Mouse (Mus musculus) granulocyte monocyte progenitor cell, adult 5-6 weeks (primary cell): ENCODE results near the gene Ush1c. TPM values are rescaled to one million over a fixed set of nuclear protein-coding genes. Genes with fewer than 3 reads are reported as not detected.

Source experiments
- ATAC-seq: replicated peaks from 2 replicates; pipeline ENCODE4 v1.8.0; 2016; ENCODE audit warnings: mild to moderate bottlenecking, moderate TSS enrichment, inconsistent platforms; ENCODE audit not compliant: poor library complexity, severe bottlenecking
- total RNA-seq, 2 experiments: library from RNA; stranded (forward) in 1 of 2; stranded (reverse) in 1 of 2; fragments of 200-712, 200-1000 nt in 1 of 2; fragments of >200 nt in 1 of 2; fragmentation: Nextera tagmentation in 1 of 2; gene quantifications; 2 replicates each; pipeline ENCODE4 v1.2.3; 2014 to 2017

The Ush1c gene
- total RNA-seq, 2 experiments from 2014 or later = not detected

DNA sequence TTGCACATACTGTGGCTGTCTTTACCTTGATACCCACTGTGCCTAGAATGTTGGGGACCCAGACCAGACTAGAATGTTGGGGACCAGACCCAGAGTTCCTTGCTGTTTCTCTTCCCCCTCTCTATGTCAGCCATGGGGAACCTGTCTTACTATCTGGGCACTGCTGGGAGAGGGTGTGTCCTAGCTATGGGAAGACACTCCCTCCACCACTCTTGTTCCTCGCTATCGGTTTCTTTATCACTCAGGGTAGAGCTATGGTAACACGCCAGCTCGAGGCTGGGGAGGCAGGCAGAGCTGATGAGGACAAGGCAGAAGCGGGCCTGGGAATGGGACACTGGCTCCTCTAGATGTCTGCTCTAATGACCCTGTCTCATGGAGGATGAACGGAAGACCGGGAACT lies 90.9 kb downstream of the Ush1c start:
- no peak for ATAC-seq

DNA sequence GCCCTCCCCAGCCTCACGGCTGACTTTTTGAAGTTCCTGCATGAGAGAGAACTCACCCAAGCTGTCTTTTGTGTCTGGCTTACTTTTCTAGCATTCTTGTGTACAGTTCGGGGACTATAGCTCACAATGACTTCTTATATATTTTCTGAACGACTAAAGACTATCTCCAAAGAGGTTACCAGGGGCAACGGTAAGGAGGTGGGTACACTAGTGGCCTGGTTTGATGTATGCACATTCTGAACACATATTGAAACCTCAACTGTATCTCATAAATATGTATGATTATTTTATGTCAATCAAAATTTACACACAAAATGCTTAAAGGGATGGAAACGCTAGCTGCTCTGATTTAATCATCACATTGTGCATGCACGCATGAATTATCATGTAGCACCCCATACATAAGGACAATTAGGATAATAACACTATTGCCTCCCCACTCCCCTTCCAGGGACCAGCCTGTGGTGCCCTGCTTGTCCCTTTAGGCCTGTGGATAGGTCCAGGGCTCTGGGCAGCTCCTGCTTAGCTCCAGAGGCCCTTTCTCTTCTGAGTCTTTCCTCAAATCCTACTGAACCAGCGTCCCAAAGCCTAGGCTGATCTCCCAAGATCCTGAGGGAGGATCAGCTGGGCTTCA lies 91.5 kb downstream of the Ush1c start:
- no peak for ATAC-seq

Other genes with a start within 250 kb of the Ush1c start
- not detected in 2 replicates for gene Abcc6, start 208.2 kb downstream of the Ush1c start, total RNA-seq (2014; fragmentation: Nextera tagmentation)
- gene Abcc6, start 208.2 kb downstream of the Ush1c start, total RNA-seq (2017) = not detected in 2 replicates
- gene Nomo1, start 204.8 kb downstream of the Ush1c start, total RNA-seq (2014; fragmentation: Nextera tagmentation) = 40.8 and 56.0 TPM in 2 replicates
- gene Nomo1, start 204.8 kb downstream of the Ush1c start, total RNA-seq (2017) = 59.7 and 71.5 TPM in 2 replicates
- gene Kcnj11, start 137.7 kb downstream of the Ush1c start, total RNA-seq (2014; fragmentation: Nextera tagmentation) = not detected in 2 replicates
- not detected in 2 replicates for gene Kcnj11, start 137.7 kb downstream of the Ush1c start, total RNA-seq (2017)
- gene Abcc8, start 58.5 kb downstream of the Ush1c start, total RNA-seq (2014; fragmentation: Nextera tagmentation) = not detected in 2 replicates
- not detected in 2 replicates for gene Abcc8, start 58.5 kb downstream of the Ush1c start, total RNA-seq (2017)
- not detected in 2 replicates for gene Otog, start 2.5 kb upstream of the Ush1c start, total RNA-seq (2014; fragmentation: Nextera tagmentation)
- gene Otog, start 2.5 kb upstream of the Ush1c start, total RNA-seq (2017) = not detected in 2 replicates
- gene Myod1, start 138.0 kb upstream of the Ush1c start, total RNA-seq (2014; fragmentation: Nextera tagmentation) = not detected in 2 replicates
- gene Myod1, start 138.0 kb upstream of the Ush1c start, total RNA-seq (2017) = not detected in 2 replicates
- gene Kcnc1, start 158.0 kb upstream of the Ush1c start, total RNA-seq (2014; fragmentation: Nextera tagmentation) = 2.9 TPM in 1 of 2 replicates, not detected in the other
- gene Kcnc1, start 158.0 kb upstream of the Ush1c start, total RNA-seq (2017) = 0.09 TPM in 1 of 2 replicates, not detected in the other